Mouse (Mus musculus) cortical plate, adult 2 months (tissue): ENCODE results near the gene Ccdc50.

ENCODE experiments used
- CTCF ChIP-seq: fragments of 200-500 bp; IDR thresholded peaks from 2 replicates; pipeline ENCODE4 v1.5.1; 2011; ENCODE audit warnings: mild to moderate bottlenecking, control low read depth, low read length; ENCODE audit not compliant: insufficient read depth; ENCODE audit errors: extremely low read depth
- POLR2A ChIP-seq: fragments of 200-500 bp; IDR thresholded peaks from 2 replicates; pipeline ENCODE4 v1.6.1; 2011; ENCODE audit warnings: mild to moderate bottlenecking, low read length, control low read depth; ENCODE audit not compliant: insufficient read depth; ENCODE audit errors: extremely low read depth

GRCm38 (mm10) chr16:27384893-27385603 is 3.6 kb upstream of the Ccdc50 start:
- no peak for TF ChIP-seq CTCF
- no peak for TF ChIP-seq POLR2A
